Mouse (Mus musculus) megakaryocyte, embryonic 14.5 days (primary cell): ENCODE measurements around the gene Igsf8.

Experiments used
- FLI1 ChIP-seq: IDR thresholded peaks from 2 replicates; pipeline ENCODE4 v1.6.1; 2012; ENCODE audit warnings: low read length, inconsistent platforms, mixed read lengths
- GATA1 ChIP-seq: IDR thresholded peaks from 3 replicates; pipeline ENCODE4 v1.6.1; 2012; ENCODE audit warnings: mixed read lengths, low read length, inconsistent platforms, borderline replicate concordance

- TF ChIP-seq GATA1 (no peak), FLI1 (no peak)
These were observed 74.4 kb downstream of the Igsf8 start for GRCm38 (mm10) chr1:172335804-172336203.
